Mouse (Mus musculus): Measurements from ENCODE around the gene Chad. TPM values are rescaled to one million over a fixed set of nuclear protein-coding genes. Genes with fewer than 3 reads are reported as not detected.

Gene Chad
- polyA plus RNA-seq, 1 experiment: not detected

DNA sequence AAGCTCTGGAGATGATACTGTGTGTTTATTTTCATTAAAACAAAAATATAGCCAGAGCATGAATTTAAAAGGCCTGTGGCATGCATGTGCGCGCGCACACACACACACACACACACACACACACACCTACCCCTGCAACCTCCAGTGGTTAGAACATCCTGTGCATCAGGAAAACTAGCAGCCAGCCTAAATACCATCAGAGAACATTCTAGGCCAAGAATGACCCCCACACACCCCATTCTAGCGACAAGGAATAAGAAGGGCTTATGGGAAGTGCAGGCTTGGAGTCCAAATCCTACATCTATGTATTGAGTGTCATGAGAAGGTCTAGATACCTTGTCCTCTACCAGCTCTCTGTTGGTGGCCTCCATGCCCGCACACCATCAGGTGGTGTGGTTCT lies 1.5 kb upstream of the Chad start:
- peaks cover 8% of the 10 kb centered on the region for H3K4me1 ChIP-seq (ENCODE audit: control insufficient read depth, insufficient read depth, low read length)
- H3K4me3 ChIP-seq (ENCODE audit: insufficient read depth, low read length): no peak overlapping the region
- no peak for TF ChIP-seq POLR2A (IDR thresholded peaks at IDR 0.05; ENCODE audit: borderline replicate concordance, low read depth, low read length)
- TF ChIP-seq CTCF (IDR thresholded peaks at IDR 0.05; ENCODE audit: low read depth, low read length): no peak
- H3K27ac ChIP-seq (ENCODE audit: insufficient read depth, low read depth, low read length): no peak overlapping the region

DNA sequence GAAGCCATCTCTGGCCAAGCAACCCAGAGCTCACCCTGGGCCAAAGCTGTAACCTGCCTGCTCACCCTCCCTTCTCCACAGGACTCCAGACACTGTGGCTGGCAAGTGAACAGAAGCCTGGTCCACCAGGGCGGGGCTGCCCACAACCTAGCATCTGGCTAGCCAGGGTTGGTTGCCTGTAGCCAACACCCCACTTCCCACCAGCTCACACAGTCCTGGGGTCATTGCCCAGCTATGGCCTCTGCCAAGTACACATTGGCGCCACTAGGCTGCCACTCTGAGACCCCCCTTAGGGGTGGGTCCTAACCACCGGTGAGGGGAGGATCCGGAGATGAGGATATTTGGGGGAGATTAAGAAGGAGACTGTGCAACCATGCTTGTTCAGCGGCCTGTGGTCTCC lies 1.0 kb upstream of the Chad start:
- no peak overlapping the region for H3K27ac ChIP-seq (ENCODE audit: insufficient read depth, low read depth, low read length)
- TF ChIP-seq CTCF (IDR thresholded peaks at IDR 0.05; ENCODE audit: low read depth, low read length): no peak
- TF ChIP-seq POLR2A (IDR thresholded peaks at IDR 0.05; ENCODE audit: borderline replicate concordance, low read depth, low read length): no peak
- peaks cover 8% of the 10 kb centered on the region for H3K4me1 ChIP-seq (ENCODE audit: control insufficient read depth, insufficient read depth, low read length)
- H3K4me3 ChIP-seq (ENCODE audit: insufficient read depth, low read length): peak overlapping the region; percentile 15; the same call in 1 of the 2 replicates

DNA sequence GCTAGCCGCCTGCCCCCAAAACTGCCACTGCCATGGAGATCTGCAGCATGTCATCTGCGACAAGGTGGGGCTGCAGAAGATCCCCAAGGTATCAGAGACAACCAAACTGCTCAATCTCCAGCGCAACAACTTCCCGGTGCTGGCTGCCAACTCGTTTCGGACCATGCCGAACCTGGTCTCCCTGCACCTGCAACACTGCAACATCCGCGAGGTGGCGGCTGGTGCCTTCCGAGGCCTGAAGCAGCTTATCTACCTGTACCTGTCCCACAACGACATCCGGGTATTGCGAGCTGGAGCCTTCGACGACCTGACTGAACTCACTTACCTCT lies 268 bp downstream of the Chad start:
- H3K4me1 ChIP-seq (ENCODE audit: control insufficient read depth, insufficient read depth, low read length): peaks cover 8% of the 10 kb centered on the region
- no peak overlapping the region for H3K27ac ChIP-seq (ENCODE audit: insufficient read depth, low read depth, low read length)
- no peak for TF ChIP-seq CTCF (IDR thresholded peaks at IDR 0.05; ENCODE audit: low read depth, low read length)
- TF ChIP-seq POLR2A (IDR thresholded peaks at IDR 0.05; ENCODE audit: borderline replicate concordance, low read depth, low read length): no peak
- no peak overlapping the region for H3K4me3 ChIP-seq (ENCODE audit: insufficient read depth, low read length)

DNA sequence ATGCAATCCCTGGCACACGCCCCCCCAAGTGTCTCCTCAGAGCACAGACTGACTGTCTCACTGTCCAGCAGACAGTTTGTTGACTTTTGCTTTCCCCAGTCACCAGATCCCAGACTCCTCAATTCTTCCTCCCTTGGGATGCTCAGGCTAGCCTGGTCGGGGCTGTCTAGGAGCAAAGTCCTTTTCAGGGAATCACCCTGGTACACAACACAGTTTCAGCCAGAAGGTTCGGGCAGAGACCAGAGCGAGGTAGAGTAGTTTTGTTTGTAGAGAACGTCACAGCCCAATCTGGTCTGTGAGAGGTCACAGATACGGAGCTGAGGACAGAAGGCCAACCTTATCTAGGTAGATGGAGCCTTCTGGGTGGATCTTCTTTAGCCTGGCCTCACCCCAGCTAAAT lies 1.7 kb downstream of the Chad start:
- Histone ChIP-seq H3K4me3 (ENCODE audit: insufficient read depth, low read length) (no peak overlapping the region), H3K27ac (ENCODE audit: insufficient read depth, low read depth, low read length) (no peak overlapping the region), H3K4me1 (ENCODE audit: control insufficient read depth, insufficient read depth, low read length) (peaks cover 8% of the 10 kb centered on the region)
- TF ChIP-seq CTCF (IDR thresholded peaks at IDR 0.05; ENCODE audit: low read depth, low read length): no peak
- TF ChIP-seq POLR2A (IDR thresholded peaks at IDR 0.05; ENCODE audit: borderline replicate concordance, low read depth, low read length): no peak

DNA sequence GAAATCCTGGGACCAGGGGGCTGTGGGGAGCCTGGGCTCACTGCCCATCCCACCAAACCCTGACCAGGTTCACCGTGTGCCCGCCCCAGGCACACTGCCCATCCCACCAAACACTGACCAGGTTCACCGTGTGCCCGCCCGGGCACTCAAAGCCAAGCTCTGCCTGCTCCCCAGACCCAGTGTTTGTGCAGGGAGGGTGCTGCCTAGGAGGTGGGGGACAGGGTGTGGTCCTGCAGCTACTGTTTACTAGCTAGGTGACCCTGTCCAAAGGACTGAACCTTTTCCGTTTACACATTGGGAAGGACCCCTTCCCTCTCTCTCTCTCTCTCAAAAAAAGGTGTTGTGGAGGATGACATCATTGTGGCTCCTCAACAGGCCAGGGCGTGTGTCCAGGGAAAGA lies 2.5 kb downstream of the Chad start:
- no peak for TF ChIP-seq CTCF (IDR thresholded peaks at IDR 0.05; ENCODE audit: low read depth, low read length)
- TF ChIP-seq POLR2A (IDR thresholded peaks at IDR 0.05; ENCODE audit: borderline replicate concordance, low read depth, low read length): no peak
- Histone ChIP-seq H3K4me1 (ENCODE audit: control insufficient read depth, insufficient read depth, low read length) (peaks cover 8% of the 10 kb centered on the region), H3K27ac (ENCODE audit: insufficient read depth, low read depth, low read length) (no peak overlapping the region), H3K4me3 (ENCODE audit: insufficient read depth, low read length) (no peak overlapping the region)

DNA sequence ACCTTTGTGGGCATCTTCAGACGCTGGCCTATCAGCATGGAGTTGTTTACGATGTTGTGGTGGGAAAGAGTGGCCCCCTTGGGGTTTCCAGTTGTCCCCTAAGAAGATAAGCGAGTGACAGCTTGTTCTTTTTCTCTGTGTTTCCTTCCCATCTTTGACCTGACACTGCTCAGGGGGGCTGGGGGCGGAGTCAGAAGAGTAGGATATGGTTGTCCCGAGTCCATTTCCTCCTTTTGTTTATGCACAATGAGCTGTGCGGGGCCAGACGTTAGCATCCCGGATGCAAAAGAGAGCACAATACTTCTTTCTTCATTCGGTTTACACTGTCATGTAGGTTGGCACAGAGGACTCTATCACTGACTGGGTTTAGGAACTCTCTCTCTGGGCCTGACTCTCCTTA lies 5.8 kb downstream of the Chad start:
- Histone ChIP-seq H3K4me3 (ENCODE audit: insufficient read depth, low read length) (no peak overlapping the region), H3K4me1 (ENCODE audit: control insufficient read depth, insufficient read depth, low read length) (0 out of 2 replicates have a peak, but pooled peaks cover 2% of the 10 kb centered on the region), H3K27ac (ENCODE audit: insufficient read depth, low read depth, low read length) (no peak overlapping the region)
- TF ChIP-seq POLR2A (IDR thresholded peaks at IDR 0.05; ENCODE audit: borderline replicate concordance, low read depth, low read length) (no peak), CTCF (IDR thresholded peaks at IDR 0.05; ENCODE audit: low read depth, low read length) (no peak)

DNA sequence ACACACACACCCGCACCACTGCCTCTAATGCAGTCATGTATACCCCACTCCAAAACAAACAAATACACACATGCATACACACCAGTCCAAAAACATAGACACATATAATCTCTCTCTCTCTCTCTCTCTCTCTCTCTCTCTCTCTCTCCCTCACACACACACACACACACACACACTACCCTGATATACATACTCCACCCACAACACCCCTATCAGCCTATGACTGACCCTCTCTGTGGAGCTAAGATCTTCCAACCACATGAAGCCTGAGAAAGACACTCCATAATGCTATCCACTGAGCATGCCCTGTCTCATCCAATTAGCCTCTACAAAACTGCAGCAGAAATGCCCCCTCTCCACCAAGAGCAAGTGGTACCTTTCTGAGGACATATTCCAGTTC lies 7.0 kb downstream of the Chad start:
- no peak for TF ChIP-seq CTCF (IDR thresholded peaks at IDR 0.05; ENCODE audit: low read depth, low read length)
- TF ChIP-seq POLR2A (IDR thresholded peaks at IDR 0.05; ENCODE audit: borderline replicate concordance, low read depth, low read length): no peak
- no peak overlapping the region for H3K27ac ChIP-seq (ENCODE audit: insufficient read depth, low read depth, low read length)
- H3K4me3 ChIP-seq (ENCODE audit: insufficient read depth, low read length): no peak overlapping the region
- H3K4me1 ChIP-seq (ENCODE audit: control insufficient read depth, insufficient read depth, low read length): 0 out of 2 replicates have a peak, but pooled peaks cover 2% of the 10 kb centered on the region

DNA sequence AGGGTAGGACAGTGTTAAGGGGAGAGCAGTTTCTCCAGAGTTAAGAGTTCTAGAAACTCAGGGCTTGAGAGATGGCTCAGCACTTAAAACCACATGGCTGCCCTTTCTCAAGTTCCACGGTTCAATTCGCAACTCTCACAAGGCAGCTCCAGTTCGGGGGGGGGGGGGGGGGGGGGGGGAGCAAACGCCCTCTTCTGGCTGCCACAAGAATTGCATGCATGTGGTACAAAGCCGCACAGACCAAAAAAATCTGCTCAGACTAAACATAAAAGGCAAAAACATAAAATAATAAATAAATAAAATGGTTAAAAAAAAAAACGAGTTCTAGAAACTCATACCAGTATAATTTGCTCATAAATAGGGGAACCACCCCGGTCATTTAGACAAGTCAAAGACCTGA lies 9.7 kb downstream of the Chad start:
- no peak for TF ChIP-seq POLR2A (IDR thresholded peaks at IDR 0.05; ENCODE audit: borderline replicate concordance, low read depth, low read length)
- TF ChIP-seq CTCF (IDR thresholded peaks at IDR 0.05; ENCODE audit: low read depth, low read length): no peak
- no peak overlapping the region for H3K4me3 ChIP-seq (ENCODE audit: insufficient read depth, low read length)
- H3K27ac ChIP-seq (ENCODE audit: insufficient read depth, low read depth, low read length): no peak overlapping the region
- H3K4me1 ChIP-seq (ENCODE audit: control insufficient read depth, insufficient read depth, low read length): 0 out of 2 replicates have a peak, but pooled peaks cover 2% of the 10 kb centered on the region

DNA sequence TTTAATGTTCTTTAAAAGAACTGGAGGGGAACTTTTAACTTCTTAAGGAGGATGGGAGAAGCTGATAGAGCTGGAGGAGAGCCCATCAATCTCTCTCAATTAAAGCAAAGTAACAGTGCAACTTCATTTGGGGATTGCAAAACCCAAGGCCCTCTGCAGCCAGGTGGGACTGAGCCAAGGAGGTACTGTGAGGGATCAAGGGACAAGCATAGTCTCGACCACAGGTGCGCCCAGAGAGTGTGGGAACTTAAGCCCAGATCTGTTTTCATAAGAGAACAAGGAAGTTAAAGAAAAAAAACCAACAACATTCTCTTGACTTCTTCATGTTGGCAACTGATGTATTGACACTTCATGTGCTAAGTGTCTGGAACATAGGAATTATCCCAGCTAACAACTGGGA lies 10.2 kb downstream of the Chad start:
- Histone ChIP-seq H3K27ac (ENCODE audit: insufficient read depth, low read depth, low read length) (no peak overlapping the region), H3K4me1 (ENCODE audit: control insufficient read depth, insufficient read depth, low read length) (0 out of 2 replicates have a peak, but pooled peaks cover 2% of the 10 kb centered on the region), H3K4me3 (ENCODE audit: insufficient read depth, low read length) (no peak overlapping the region)
- no peak for TF ChIP-seq CTCF (IDR thresholded peaks at IDR 0.05; ENCODE audit: low read depth, low read length)
- no peak for TF ChIP-seq POLR2A (IDR thresholded peaks at IDR 0.05; ENCODE audit: borderline replicate concordance, low read depth, low read length)

DNA sequence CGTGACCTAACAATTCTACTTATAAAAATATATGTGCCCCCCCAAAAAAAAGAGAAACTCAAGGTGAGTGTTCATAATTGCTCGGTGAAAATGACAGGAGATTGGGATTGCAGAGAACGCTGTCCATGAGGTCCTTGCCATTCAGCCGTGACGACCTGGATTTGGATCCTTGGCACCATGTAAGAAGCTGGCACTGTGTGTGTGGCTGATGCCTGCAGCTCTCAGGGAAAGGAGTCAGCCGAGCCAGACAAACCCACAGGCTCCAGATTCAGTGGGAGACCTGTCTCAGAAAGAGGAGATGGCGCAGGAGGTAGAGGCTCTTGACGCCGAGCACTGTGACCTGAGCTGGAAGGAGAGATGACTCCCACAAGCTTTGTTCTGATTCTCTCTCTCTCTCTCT lies 11.5 kb downstream of the Chad start:
- H3K4me3 ChIP-seq (ENCODE audit: insufficient read depth, low read length): no peak overlapping the region
- no peak overlapping the region for H3K27ac ChIP-seq (ENCODE audit: insufficient read depth, low read depth, low read length)
- 0 out of 2 replicates have a peak, but pooled peaks cover 2% of the 10 kb centered on the region for H3K4me1 ChIP-seq (ENCODE audit: control insufficient read depth, insufficient read depth, low read length)
- TF ChIP-seq POLR2A (IDR thresholded peaks at IDR 0.05; ENCODE audit: borderline replicate concordance, low read depth, low read length) (no peak), CTCF (IDR thresholded peaks at IDR 0.05; ENCODE audit: low read depth, low read length) (no peak)

Measured in bone marrow macrophage, adult 2 months (primary cell).